Mouse (Mus musculus): ENCODE data around the gene Yju2. TPM values are rescaled to one million over a fixed set of nuclear protein-coding genes. Genes with fewer than 3 reads are reported as not detected.
"Not testable (repeated sequence)": the region's sequence is repeated elsewhere in the genome, so short reads cannot be mapped to it uniquely, and the experiment has no call there.

Yju2 gene
- polyA plus RNA-seq (2015; fragmentation: Nextera tagmentation; extraction: Ambion mirVana) = 29.8 and 34.7 TPM in 2 replicates

GRCm38 (mm10) chr17:55958918-55959728 lies at the start of gene Yju2:
Gene Yju2 (plus strand): TSS chr17:55959099.
- Histone ChIP-seq H3K27me3 (ENCODE audit: insufficient read depth, low read length) (peaks cover 4% of the 10 kb centered on the region; the same call in 1 of the 2 replicates), H3K27ac (ENCODE audit: low read length) (peak within 1 kb of the TSS; percentile 99), H3K4me2 (replicated peaks; ENCODE audit: low read depth, low read length) (peak within 1 kb of the TSS; percentile 74), H3K4me1 (ENCODE audit: insufficient read depth, low read length) (peaks cover 20% of the 10 kb centered on the region), H3K36me3 (ENCODE audit: insufficient read depth, low read length) (peaks cover 12% of the 10 kb centered on the region), H3K9ac (replicated peaks; ENCODE audit: low read length) (peak within 1 kb of the TSS; percentile 81), H3K9me3 (ENCODE audit: low read length) (no peaks in the 10 kb centered on the region), H3K4me3 (ENCODE audit: low read length) (peak within 1 kb of the TSS; percentile 66)
- ATAC-seq (ENCODE audit: low FRiP score, low TSS enrichment) = peak; percentile 94
- WGBS = under 1% methylated on average over 45 of the region's 46 CpGs

GRCm38 (mm10) chr17:55931553-55932502 lies 27.1 kb upstream of the Yju2 start:
- H3K9ac ChIP-seq (replicated peaks; ENCODE audit: low read length) = peak overlapping the region; percentile 85
- H3K36me3 ChIP-seq (ENCODE audit: insufficient read depth, low read length) = peaks cover 7% of the 10 kb centered on the region; the same call in 1 of the 2 replicates
- peaks cover 6% of the 10 kb centered on the region for H3K4me1 ChIP-seq (ENCODE audit: insufficient read depth, low read length)
- peak overlapping the region; percentile 92 for H3K27ac ChIP-seq (ENCODE audit: low read length)
- H3K27me3 ChIP-seq (ENCODE audit: insufficient read depth, low read length) = no peaks in the 10 kb centered on the region
- peak; percentile 97 for ATAC-seq (ENCODE audit: low FRiP score, low TSS enrichment)
- H3K4me2 ChIP-seq (replicated peaks; ENCODE audit: low read depth, low read length) = peak overlapping the region; percentile 75
- under 1% methylated on average over 33 of the region's 33 CpGs for WGBS
- H3K9me3 ChIP-seq (ENCODE audit: low read length) = peaks cover 18% of the 10 kb centered on the region
- H3K4me3 ChIP-seq (ENCODE audit: low read length) = peak overlapping the region; percentile 65

DNA sequence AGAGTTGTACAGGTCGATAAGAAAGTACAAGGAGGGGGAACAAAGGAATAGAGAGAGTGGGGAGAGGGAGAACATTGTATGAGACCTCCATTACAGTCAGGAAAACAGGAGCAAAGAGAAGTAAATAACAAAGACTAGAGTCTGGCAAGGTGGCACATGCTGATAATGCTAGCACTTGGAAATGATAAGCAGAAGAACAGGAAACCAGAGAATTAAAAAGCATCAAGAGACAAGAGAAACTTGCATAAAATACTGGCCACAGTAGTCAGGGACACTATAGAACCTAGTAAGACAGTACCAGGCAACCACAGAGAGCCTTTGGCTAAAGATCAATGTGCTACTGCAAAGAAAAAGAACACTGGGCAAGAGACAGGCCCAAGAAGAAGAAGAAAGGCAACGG lies 26.3 kb upstream of the Yju2 start:
- no peak for ATAC-seq (ENCODE audit: low FRiP score, low TSS enrichment)
- Histone ChIP-seq H3K4me3 (ENCODE audit: low read length) (peak overlapping the region; percentile 65), H3K27me3 (ENCODE audit: insufficient read depth, low read length) (no peaks in the 10 kb centered on the region), H3K36me3 (ENCODE audit: insufficient read depth, low read length) (peaks cover 7% of the 10 kb centered on the region; the same call in 1 of the 2 replicates), H3K9ac (replicated peaks; ENCODE audit: low read length) (peak overlapping the region; percentile 83), H3K4me2 (replicated peaks; ENCODE audit: low read depth, low read length) (peak overlapping the region; percentile 75), H3K27ac (ENCODE audit: low read length) (peak overlapping the region; percentile 80; the same call in 1 of the 2 replicates), H3K4me1 (ENCODE audit: insufficient read depth, low read length) (peaks cover 6% of the 10 kb centered on the region), H3K9me3 (ENCODE audit: low read length) (peaks cover 22% of the 10 kb centered on the region)
- 73% methylated on average over 2 of the region's 2 CpGs for WGBS

GRCm38 (mm10) chr17:55933191-55933590 lies 25.7 kb upstream of the Yju2 start:
- Histone ChIP-seq H3K4me3 (ENCODE audit: low read length) (no peak overlapping the region), H3K27me3 (ENCODE audit: insufficient read depth, low read length) (no peaks in the 10 kb centered on the region), H3K27ac (ENCODE audit: low read length) (no peak overlapping the region), H3K4me1 (ENCODE audit: insufficient read depth, low read length) (peaks cover 6% of the 10 kb centered on the region), H3K36me3 (ENCODE audit: insufficient read depth, low read length) (peaks cover 9% of the 10 kb centered on the region; the same call in 1 of the 2 replicates), H3K4me2 (replicated peaks; ENCODE audit: low read depth, low read length) (peak overlapping the region; percentile 75), H3K9me3 (ENCODE audit: low read length) (peaks cover 25% of the 10 kb centered on the region), H3K9ac (replicated peaks; ENCODE audit: low read length) (no peak overlapping the region)
- WGBS = 98% methylated on average over 15 of the region's 15 CpGs
- no peak for ATAC-seq (ENCODE audit: low FRiP score, low TSS enrichment)

DNA sequence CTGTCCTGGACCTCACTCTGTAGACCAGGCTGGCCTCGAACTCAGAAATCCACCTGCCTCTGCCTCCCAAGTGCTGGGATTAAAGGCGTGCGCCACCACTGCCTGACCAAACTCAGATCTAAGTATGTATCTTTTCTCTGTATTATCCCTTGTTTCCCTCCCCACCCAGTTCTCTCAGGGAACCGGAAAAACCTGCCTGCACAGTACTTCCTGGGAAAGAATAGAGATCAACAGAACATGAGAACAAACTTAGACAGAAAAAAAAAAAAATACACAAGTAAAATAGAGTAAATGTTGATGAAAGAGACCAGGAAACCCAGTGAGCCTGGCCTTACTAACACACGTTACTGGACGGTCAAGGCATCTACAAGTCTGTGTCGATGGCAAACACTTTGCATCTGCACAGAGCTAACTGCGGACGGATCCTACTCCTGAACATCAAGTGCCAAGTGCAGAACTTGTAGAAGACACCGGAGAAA lies 14.5 kb upstream of the Yju2 start:
- not testable (repeated sequence) for H3K9me3 ChIP-seq (ENCODE audit: low read length); H3K4me1 ChIP-seq (ENCODE audit: insufficient read depth, low read length); H3K36me3 ChIP-seq (ENCODE audit: insufficient read depth, low read length); ATAC-seq (ENCODE audit: low FRiP score, low TSS enrichment); H3K27me3 ChIP-seq (ENCODE audit: insufficient read depth, low read length)
- peak overlapping the region; percentile 62 for H3K9ac ChIP-seq (replicated peaks; ENCODE audit: low read length)
- peak overlapping the region; percentile 86 for H3K4me2 ChIP-seq (replicated peaks; ENCODE audit: low read depth, low read length)
- WGBS = 21% methylated on average over 10 of the region's 10 CpGs
- peak overlapping the region; percentile 90 for H3K27ac ChIP-seq (ENCODE audit: low read length)
- peak overlapping the region; percentile 52 for H3K4me3 ChIP-seq (ENCODE audit: low read length)

DNA sequence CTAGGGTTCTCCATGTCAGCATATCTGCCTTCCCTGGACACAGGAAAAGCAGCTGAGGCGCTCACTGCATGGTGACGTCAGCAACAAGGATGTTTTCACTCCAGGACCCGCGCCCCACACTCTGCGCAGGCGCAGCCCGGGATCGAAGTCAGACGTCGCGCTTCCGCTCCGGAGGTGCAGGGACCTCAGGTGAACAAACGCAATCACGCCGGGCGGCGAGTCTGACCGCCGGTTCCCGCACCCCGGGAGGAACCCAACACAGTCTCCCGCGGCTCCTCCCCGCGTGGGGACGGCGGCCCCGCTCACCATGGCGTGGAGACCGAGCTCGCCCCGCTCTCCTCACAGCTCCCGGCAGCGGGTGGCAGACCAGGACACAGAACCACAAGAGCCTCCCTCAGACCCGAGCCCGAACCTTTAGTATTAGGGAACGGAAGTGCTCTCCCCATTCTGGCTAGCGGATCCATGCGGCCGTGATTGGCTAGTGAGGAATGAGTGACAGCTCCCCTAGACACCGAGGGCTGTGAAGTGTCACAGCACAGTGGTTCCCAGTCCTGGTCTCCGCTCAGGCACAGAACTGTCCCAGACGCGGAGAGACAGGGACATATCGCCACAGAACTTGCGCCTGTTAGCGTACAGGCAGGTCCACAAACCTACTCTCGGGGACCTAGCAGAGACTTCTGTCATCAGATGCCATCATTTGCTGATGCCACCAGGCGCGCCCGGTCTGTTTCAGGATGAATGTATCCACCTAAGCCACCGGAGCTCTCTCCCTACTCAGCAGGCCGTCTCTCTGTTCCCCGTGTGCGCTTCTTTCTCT lies 13.8 kb upstream of the Yju2 start:
- H3K4me1 ChIP-seq (ENCODE audit: insufficient read depth, low read length); H3K36me3 ChIP-seq (ENCODE audit: insufficient read depth, low read length); H3K9me3 ChIP-seq (ENCODE audit: low read length); H3K27me3 ChIP-seq (ENCODE audit: insufficient read depth, low read length): not testable (repeated sequence)
- peak; percentile 99 for ATAC-seq (ENCODE audit: low FRiP score, low TSS enrichment)
- peak overlapping the region; percentile 67 for H3K9ac ChIP-seq (replicated peaks; ENCODE audit: low read length)
- peak overlapping the region; percentile 52 for H3K4me3 ChIP-seq (ENCODE audit: low read length)
- WGBS = under 1% methylated on average over 52 of the region's 56 CpGs
- H3K27ac ChIP-seq (ENCODE audit: low read length) = peak overlapping the region; percentile 90
- H3K4me2 ChIP-seq (replicated peaks; ENCODE audit: low read depth, low read length) = peak overlapping the region; percentile 86

DNA sequence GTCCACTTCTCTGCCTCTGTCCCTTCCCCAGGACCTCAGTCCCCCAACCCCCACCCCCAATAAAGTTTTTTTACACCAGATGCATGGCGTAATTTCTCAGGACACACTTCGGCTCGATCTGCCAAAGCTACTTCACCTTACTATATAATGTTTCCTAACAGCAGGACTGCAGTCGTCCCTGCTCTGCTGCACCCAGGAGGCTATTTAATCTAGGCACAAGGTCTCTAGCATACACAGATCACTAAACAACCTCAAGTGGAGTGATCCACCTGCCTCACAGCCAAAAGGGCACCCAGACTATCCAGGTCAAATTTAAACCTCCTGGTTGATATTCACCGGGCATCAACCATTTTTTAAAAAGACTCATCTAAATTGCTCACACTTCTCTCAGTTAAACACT lies 13.2 kb upstream of the Yju2 start:
- Histone ChIP-seq H3K27ac (ENCODE audit: low read length) (peak overlapping the region; percentile 90), H3K4me3 (ENCODE audit: low read length) (peak overlapping the region; percentile 52), H3K9me3 (ENCODE audit: low read length) (no peaks in the 10 kb centered on the region), H3K4me1 (ENCODE audit: insufficient read depth, low read length) (0 out of 2 replicates have a peak, but pooled peaks cover 4% of the 10 kb centered on the region), H3K36me3 (ENCODE audit: insufficient read depth, low read length) (no peaks in the 10 kb centered on the region), H3K9ac (replicated peaks; ENCODE audit: low read length) (peak overlapping the region; percentile 67), H3K4me2 (replicated peaks; ENCODE audit: low read depth, low read length) (peak overlapping the region; percentile 86), H3K27me3 (ENCODE audit: insufficient read depth, low read length) (no peaks in the 10 kb centered on the region)
- WGBS = 23% methylated on average over 5 of the region's 5 CpGs
- peak; percentile 13; the same call in 1 of the 2 replicates for ATAC-seq (ENCODE audit: low FRiP score, low TSS enrichment)

- Histone ChIP-seq H3K27ac (ENCODE audit: low read length) (no peak overlapping the region), H3K36me3 (ENCODE audit: insufficient read depth, low read length) (no peaks in the 10 kb centered on the region), H3K27me3 (ENCODE audit: insufficient read depth, low read length) (no peaks in the 10 kb centered on the region), H3K4me3 (ENCODE audit: low read length) (no peak overlapping the region), H3K9me3 (ENCODE audit: low read length) (no peaks in the 10 kb centered on the region), H3K4me1 (ENCODE audit: insufficient read depth, low read length) (0 out of 2 replicates have a peak, but pooled peaks cover 4% of the 10 kb centered on the region), H3K4me2 (replicated peaks; ENCODE audit: low read depth, low read length) (no peak overlapping the region), H3K9ac (replicated peaks; ENCODE audit: low read length) (no peak overlapping the region)
- no peak for ATAC-seq (ENCODE audit: low FRiP score, low TSS enrichment)
- WGBS = 85% methylated on average over 4 of the region's 4 CpGs
Measured at GRCm38 (mm10) chr17:55948647-55949046, 10.3 kb upstream of the Yju2 start.

GRCm38 (mm10) chr17:55949400-55949799 lies 9.5 kb upstream of the Yju2 start, which contains the start of gene Zfp119b:
Gene Zfp119b (minus strand): TSS chr17:55949500.
- Histone ChIP-seq H3K36me3 (ENCODE audit: insufficient read depth, low read length) (no peaks in the 10 kb centered on the region), H3K4me1 (ENCODE audit: insufficient read depth, low read length) (0 out of 2 replicates have a peak, but pooled peaks cover 4% of the 10 kb centered on the region), H3K4me2 (replicated peaks; ENCODE audit: low read depth, low read length) (no peak within 1 kb of the TSS)

More at GRCm38 (mm10) chr17:55949400-55949799, 9.5 kb upstream of the Yju2 start, which contains the start of gene Zfp119b:
- 83% methylated on average over 2 of the region's 2 CpGs for WGBS
- ATAC-seq (ENCODE audit: low FRiP score, low TSS enrichment) = no peak
- H3K27me3 ChIP-seq (ENCODE audit: insufficient read depth, low read length) = no peaks in the 10 kb centered on the region
- no peak within 1 kb of the TSS for H3K27ac ChIP-seq (ENCODE audit: low read length)
- H3K9ac ChIP-seq (replicated peaks; ENCODE audit: low read length) = no peak within 1 kb of the TSS
- H3K4me3 ChIP-seq (ENCODE audit: low read length) = no peak within 1 kb of the TSS
- no peaks in the 10 kb centered on the region for H3K9me3 ChIP-seq (ENCODE audit: low read length)

All from kidney, embryonic 16.5 days (tissue).